ENCODE assay signal across 24 mouse cellular contexts in the genomic region with DNA sequence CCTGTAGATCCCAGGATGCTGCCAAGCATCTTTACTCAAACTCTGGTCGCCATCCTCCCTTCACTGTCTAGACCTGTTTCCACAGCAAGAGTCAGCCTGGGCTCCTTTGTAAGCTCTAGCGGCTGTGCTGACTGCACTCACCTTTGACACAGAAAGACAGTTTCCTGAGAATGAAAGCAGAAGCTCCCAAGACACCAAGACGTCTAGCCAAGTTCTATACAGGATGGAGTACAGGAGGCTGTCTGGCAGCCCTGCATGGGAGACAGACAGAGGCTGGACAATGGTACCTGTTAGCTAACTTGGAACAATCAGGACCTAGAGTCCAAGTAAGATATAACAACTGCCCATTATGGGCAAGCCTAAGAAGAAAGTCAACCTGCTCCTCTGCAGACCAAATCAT. TPM values are rescaled to one million over a fixed set of nuclear protein-coding genes. Genes with fewer than 3 reads are reported as not detected.
"Had no signal": no experiment of that assay in that cellular context is flagged by ENCODE, and none has a peak within 500 bp of the region (broad histone marks: within the 10 kb centered on the region; RNA-seq: fewer than 3 reads in every experiment).

No protein-coding gene starts in this region.

- H3K36me3 ChIP-seq: liver, embryonic 15.5 days; lung, embryonic 15.5 days; midbrain, embryonic 13.5 days; midbrain, embryonic 15.5 days; neural tube, embryonic 13.5 days; stomach, embryonic 15.5 days had no signal

- ATAC-seq: liver, postnatal 0 days; lung, postnatal 0 days; midbrain, embryonic 13.5 days; midbrain, embryonic 15.5 days had no signal

- H3K27ac ChIP-seq: liver, embryonic 15.5 days; lung, embryonic 15.5 days; macrophage; midbrain, embryonic 13.5 days; midbrain, embryonic 15.5 days; neural tube, embryonic 13.5 days; stomach, embryonic 15.5 days; stomach, postnatal 0 days had no signal

- H3K4me1 ChIP-seq: liver, embryonic 15.5 days; neural tube, embryonic 13.5 days; stomach, embryonic 15.5 days had no signal

- DNase-seq: liver, postnatal 0 days; lung, adult 2 months; lung, postnatal 14 days; lung, postnatal 36 days; right cerebral cortex, postnatal 14 days; thymus, adult 2 months; thymus, postnatal 25 days; thymus, postnatal 4 days had no signal

- H3K4me2 ChIP-seq: liver, embryonic 15.5 days; lung, embryonic 15.5 days; midbrain, embryonic 13.5 days; midbrain, embryonic 15.5 days; neural tube, embryonic 13.5 days; stomach, embryonic 15.5 days had no signal

- H3K9me3 ChIP-seq: liver, embryonic 15.5 days; lung, embryonic 15.5 days; megakaryocyte, embryonic 14.5 days; midbrain, embryonic 13.5 days; midbrain, embryonic 15.5 days; neural tube, embryonic 13.5 days; stomach, embryonic 15.5 days had no signal

- H3K9ac ChIP-seq: liver, embryonic 15.5 days; liver, postnatal 0 days; lung, embryonic 15.5 days; midbrain, embryonic 13.5 days; midbrain, embryonic 15.5 days; neural tube, embryonic 13.5 days; stomach, embryonic 15.5 days had no signal

- H3K4me3 ChIP-seq: liver, embryonic 15.5 days; lung, embryonic 15.5 days; megakaryocyte, embryonic 14.5 days; midbrain, embryonic 13.5 days; midbrain, embryonic 15.5 days; neural tube, embryonic 13.5 days; stomach, embryonic 15.5 days had no signal

RNA-seq across cellular contexts. Expression of a gene that starts 8.8 kb away (rescaled TPM):
- polyA plus RNA-seq: liver, embryonic 15.5 days; liver, postnatal 0 days; stomach, postnatal 0 days had no signal

RNA-seq across cellular contexts. Expression of a gene that starts 25.9 kb away (rescaled TPM):
- total RNA-seq: megakaryocyte progenitor cell, adult 5-6 weeks; monocyte, adult 5-6 weeks; neutrophil, adult 5-6 weeks had no signal
- polyA plus RNA-seq: liver, embryonic 15.5 days; liver, postnatal 0 days; lung, adult 2 months; lung, embryonic 15.5 days; lung, postnatal 0 days; macrophage; midbrain, embryonic 13.5 days; neural tube, embryonic 11.5 days; neural tube, embryonic 13.5 days; spleen, adult 2 months; stomach, embryonic 15.5 days; stomach, postnatal 0 days; urinary bladder, adult 2 months had no signal
